Mouse (Mus musculus) right cerebral cortex, postnatal 36 days (tissue): ENCODE results near the gene Rasgef1b.

Experiments used
- DNase-seq, 2 experiments: peaks; one replicate each; pipeline ENCODE4 v3.0.0; 2022; ENCODE audit warnings: low spot score in 2 of 2, mixed read lengths in 1 of 2

Rasgef1b gene

GRCm38 (mm10) chr5:99602244-99603023 lies 126.4 kb downstream of the Rasgef1b start:
- DNase-seq, result no peak

GRCm38 (mm10) chr5:99599376-99599775 lies 129.5 kb downstream of the Rasgef1b start:
- no peak for DNase-seq

GRCm38 (mm10) chr5:99598470-99599110 lies 130.3 kb downstream of the Rasgef1b start:
- DNase-seq, result no peak

GRCm38 (mm10) chr5:99597701-99598100 lies 131.2 kb downstream of the Rasgef1b start:
- DNase-seq, result no peak

- DNase-seq, result no peak
Measured at GRCm38 (mm10) chr5:99591348-99591747, 137.5 kb downstream of the Rasgef1b start.

GRCm38 (mm10) chr5:99590539-99590938 lies 138.3 kb downstream of the Rasgef1b start:
- no peak for DNase-seq

GRCm38 (mm10) chr5:99587994-99588393 lies 140.9 kb downstream of the Rasgef1b start:
- no peak for DNase-seq

GRCm38 (mm10) chr5:99587589-99587988 lies 141.3 kb downstream of the Rasgef1b start:
- no peak for DNase-seq

GRCm38 (mm10) chr5:99586287-99586686 lies 142.6 kb downstream of the Rasgef1b start:
- DNase-seq, result no peak

- DNase-seq, result no peak
Measured at GRCm38 (mm10) chr5:99585166-99585898, 143.5 kb downstream of the Rasgef1b start.

GRCm38 (mm10) chr5:99584266-99584665 lies 144.6 kb downstream of the Rasgef1b start:
- no peak for DNase-seq

GRCm38 (mm10) chr5:99582055-99582454 lies 146.8 kb downstream of the Rasgef1b start:
- no peak for DNase-seq

GRCm38 (mm10) chr5:99578692-99579091 lies 150.2 kb downstream of the Rasgef1b start:
- no peak for DNase-seq

- DNase-seq, result no peak
Measured at GRCm38 (mm10) chr5:99575897-99576296, 153.0 kb downstream of the Rasgef1b start.

- DNase-seq, result no peak
Measured at GRCm38 (mm10) chr5:99564501-99565323, 164.2 kb downstream of the Rasgef1b start.

- no peak for DNase-seq
Measured at GRCm38 (mm10) chr5:99562096-99562495, 166.8 kb downstream of the Rasgef1b start.

- no peak for DNase-seq
Measured at GRCm38 (mm10) chr5:99559814-99560213, 169.1 kb downstream of the Rasgef1b start.

GRCm38 (mm10) chr5:99558231-99558630 lies 170.6 kb downstream of the Rasgef1b start:
- no peak for DNase-seq

- no peak for DNase-seq
Measured at GRCm38 (mm10) chr5:99552645-99553044, 176.2 kb downstream of the Rasgef1b start.

- DNase-seq, result no peak
Measured at GRCm38 (mm10) chr5:99544664-99545494, 184.0 kb downstream of the Rasgef1b start.
